Mouse (Mus musculus): ENCODE measurements around the gene Olfr54.
A peak's percentile ranks its signal among the peaks of the same experiment; 100 is the strongest.
"Not testable (repeated sequence)": the region's sequence is repeated elsewhere in the genome, so short reads cannot be mapped to it uniquely, and the experiment has no call there.

The Olfr54 gene

GRCm38 (mm10) chr11:51013936-51014335 is at the start of gene Olfr54:
Gene Olfr54 (plus strand): TSS chr11:51014236.
- DNase-seq, result no peak

DNA sequence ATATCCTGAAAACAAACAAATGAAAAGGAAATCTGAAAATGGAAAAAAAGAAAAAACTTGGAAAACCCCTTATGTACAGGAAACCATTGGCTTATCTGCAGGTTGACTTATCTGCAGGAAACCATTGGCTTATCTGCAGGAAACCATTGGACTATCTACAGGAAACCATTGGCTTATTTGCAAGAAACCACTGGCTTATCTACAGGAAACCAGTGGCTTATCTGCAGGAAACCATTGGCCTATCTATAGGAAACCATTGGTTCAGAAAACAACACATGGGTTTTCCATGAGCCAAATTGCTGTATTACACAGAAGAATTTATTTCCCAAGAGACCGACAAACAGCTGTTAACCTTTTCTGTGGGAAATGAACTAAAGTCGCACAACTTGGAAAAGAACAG is 49.1 kb upstream of the Olfr54 start:
- no peak for DNase-seq

DNA sequence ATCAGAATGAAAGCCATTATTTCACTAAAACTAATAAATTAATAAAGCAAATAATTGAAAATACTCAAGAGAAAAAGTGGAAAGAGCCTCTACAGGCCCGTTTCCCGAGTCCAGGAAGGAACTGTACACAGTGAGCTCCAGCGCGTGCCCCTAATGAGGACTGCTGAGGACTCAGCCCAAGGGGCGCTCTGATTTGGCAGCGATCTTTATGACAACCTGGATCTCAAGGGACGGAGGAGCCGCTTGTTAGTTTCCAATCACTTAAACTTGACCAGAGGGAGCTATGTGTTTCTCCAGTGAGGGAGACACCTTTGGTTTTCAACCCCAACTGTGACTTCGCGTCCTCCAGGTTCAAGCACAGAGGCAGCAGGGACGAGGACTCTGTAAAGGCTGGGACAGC is 47.8 kb upstream of the Olfr54 start, which contains the start of gene Olfr1378:
TSS of gene Olfr1378 (plus strand) at position 301 of the 400 bp plus-strand sequence.
- no peak for DNase-seq

- DNase-seq, result no peak
Observed at GRCm38 (mm10) chr11:50977216-50977615, 36.8 kb upstream of the Olfr54 start.

- DNase-seq, result no peak
Observed at GRCm38 (mm10) chr11:50981667-50982066, 32.4 kb upstream of the Olfr54 start, which contains the start of gene Olfr1377. Gene Olfr1377 (plus strand): TSS chr11:50981967.

DNA sequence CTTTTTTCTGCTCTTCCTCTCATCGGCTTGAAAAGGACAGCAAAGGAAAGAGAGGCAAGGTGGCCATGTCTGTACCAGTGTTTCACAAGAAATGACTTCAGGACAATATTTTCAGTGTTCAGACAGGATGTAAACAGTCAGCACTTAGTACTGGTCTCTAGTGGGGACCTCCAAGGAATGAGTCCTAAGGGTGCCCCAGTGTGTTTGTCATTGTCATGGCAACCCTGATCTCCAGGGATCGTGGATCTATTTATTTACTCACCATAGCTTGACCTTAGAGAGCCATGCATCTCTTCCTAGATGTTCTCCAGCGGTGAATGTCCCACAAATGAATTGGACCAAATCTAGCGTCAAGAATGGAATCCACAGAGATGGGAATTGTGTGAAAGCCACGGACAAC is 10.7 kb upstream of the Olfr54 start, which contains the start of gene Olfr51:
TSS of gene Olfr51 (plus strand) at position 301 of the 400 bp plus-strand sequence.
- no peak for DNase-seq

- DNase-seq, result no peak
Observed at GRCm38 (mm10) chr11:51011821-51012220, 2.2 kb upstream of the Olfr54 start.

DNA sequence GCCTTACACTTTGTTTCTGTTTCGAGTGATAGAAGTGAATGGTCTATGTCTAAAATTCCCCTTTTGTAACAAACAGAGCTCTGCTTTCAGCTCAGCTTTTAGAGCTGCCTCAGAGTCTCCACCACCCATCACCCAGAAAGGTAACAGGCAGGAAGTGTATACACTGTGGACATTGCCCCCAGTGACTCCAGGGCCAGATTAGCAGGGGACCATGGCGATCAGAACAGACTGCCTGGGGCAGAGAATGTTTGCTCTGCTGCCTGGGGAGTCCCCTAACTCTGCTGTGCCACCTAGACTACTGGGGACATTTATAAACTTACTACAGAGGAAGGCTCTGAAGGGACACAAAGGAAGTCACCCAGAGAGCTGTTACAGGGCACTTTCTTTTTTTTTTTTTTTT is 2.3 kb downstream of the Olfr54 start:
- no peak for DNase-seq

DNA sequence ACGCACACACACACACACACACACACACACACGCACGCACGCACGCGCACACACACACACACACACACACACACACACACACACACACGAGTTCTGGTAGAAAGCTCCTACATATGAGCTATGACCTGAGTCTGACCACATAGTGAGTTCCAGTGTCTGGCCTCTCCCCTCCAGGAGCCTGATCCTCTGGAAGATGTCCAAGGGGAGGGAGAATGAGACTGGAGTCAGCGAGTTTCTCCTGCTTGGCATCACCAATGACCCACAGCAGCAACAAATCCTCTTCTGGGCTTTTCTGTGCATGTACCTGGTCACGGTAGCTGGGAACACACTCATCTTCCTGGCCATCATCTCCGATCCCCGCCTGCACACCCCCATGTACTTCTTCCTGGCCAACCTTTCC is 12.8 kb downstream of the Olfr54 start:
- not testable (repeated sequence) for DNase-seq

GRCm38 (mm10) chr11:51029381-51029780 is 15.3 kb downstream of the Olfr54 start:
- not testable (repeated sequence) for DNase-seq

DNA sequence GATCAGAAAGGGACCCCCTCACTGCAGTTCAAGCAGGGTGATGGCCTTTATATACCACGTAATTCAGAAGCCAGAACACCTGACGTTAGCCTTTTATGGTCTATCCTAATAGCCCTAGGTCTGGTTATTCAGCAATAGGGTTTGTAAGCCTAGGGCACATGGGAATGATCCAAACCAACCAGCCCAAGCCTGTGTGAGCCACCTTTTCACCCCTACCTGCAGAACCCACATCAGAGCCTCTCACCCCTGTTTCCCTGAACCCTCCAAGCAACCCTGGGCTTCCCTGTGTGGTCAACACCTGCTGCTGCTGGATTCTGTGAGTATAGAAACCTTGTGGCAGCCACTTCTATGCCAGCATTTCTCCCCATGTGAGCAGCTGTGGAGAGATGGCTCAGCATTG is 16.2 kb downstream of the Olfr54 start:
- DNase-seq, result no peak

- no peak for DNase-seq
Observed at GRCm38 (mm10) chr11:51032851-51033250, 18.8 kb downstream of the Olfr54 start.

- DNase-seq, result not testable (repeated sequence)
Observed at GRCm38 (mm10) chr11:51034141-51034540, 20.1 kb downstream of the Olfr54 start.

GRCm38 (mm10) chr11:51035951-51036350 is 21.9 kb downstream of the Olfr54 start:
- no peak for DNase-seq

DNA sequence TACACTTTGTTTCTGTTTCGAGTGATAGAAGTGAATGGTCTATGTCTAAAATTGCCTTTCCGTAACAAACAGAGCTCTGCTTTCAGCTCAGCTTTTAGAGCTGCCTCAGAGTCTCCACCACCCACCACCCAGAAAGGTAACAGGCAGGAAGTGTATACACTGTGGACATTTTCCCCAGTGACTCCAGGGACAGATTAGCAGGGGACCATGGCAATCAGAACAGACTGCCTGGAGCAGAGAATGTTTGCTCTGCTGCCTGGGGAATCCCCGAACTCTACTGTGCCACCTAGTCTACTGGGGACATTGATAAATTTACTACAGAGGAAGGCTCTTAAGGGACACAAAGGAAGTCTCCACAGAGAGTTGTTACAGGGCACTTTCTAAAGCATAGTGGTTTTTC is 30.7 kb downstream of the Olfr54 start:
- DNase-seq, result not testable (repeated sequence)

- not testable (repeated sequence) for DNase-seq
Observed at GRCm38 (mm10) chr11:51047809-51048208, 33.8 kb downstream of the Olfr54 start, which contains the start of gene Olfr1375. Gene Olfr1375 (plus strand): TSS chr11:51048109.

- no peak for DNase-seq
Observed at GRCm38 (mm10) chr11:51051678-51052077, 37.6 kb downstream of the Olfr54 start.

DNA sequence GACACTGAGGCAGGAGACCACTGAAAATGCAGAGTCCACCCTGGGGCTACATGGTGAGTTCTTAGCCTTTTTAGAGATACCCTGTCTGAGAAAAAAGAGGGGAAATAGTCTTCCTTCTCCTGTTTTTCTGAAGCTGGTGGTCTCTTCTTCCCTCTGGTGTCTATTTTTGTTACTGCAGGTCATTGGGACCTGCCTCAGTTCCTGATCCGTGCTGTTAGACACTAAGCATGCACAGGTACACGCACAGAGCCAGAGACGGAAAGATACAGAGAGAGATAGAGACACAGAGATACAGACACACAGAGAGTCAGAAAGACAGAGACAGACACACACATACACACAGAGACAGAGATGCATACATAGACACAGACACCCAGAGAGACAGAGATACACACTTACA is 39.2 kb downstream of the Olfr54 start:
- no peak for DNase-seq

GRCm38 (mm10) chr11:51059151-51059571 is 45.1 kb downstream of the Olfr54 start, which contains the start of gene Zfp354a:
Gene Zfp354a (plus strand): TSS chr11:51059257.
- DNase-seq, result peak; percentile 70

DNA sequence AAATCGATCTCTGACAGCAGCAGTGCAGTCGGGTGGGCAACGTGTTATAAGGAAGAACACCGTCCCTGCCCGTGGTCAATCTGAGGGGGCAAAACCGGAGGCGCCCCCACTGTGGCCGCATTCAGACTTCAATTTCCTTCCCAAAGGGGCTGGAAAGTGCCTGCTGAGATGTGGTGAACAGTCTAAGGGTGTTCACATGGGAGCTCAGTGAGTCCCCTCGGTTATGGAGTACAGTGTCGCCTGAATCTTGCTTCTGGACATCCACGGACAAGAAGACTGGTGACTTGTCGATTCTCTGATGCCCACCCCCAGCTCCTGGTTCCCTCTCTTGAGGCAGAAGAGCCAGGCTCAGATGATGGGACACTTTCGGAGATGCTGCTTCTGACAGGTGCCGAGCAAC is 45.6 kb downstream of the Olfr54 start:
- DNase-seq, result no peak

GRCm38 (mm10) chr11:51060981-51061380 is 46.9 kb downstream of the Olfr54 start:
- no peak for DNase-seq

- DNase-seq, result no peak
Observed at GRCm38 (mm10) chr11:51063276-51063675, 49.2 kb downstream of the Olfr54 start.

DNA sequence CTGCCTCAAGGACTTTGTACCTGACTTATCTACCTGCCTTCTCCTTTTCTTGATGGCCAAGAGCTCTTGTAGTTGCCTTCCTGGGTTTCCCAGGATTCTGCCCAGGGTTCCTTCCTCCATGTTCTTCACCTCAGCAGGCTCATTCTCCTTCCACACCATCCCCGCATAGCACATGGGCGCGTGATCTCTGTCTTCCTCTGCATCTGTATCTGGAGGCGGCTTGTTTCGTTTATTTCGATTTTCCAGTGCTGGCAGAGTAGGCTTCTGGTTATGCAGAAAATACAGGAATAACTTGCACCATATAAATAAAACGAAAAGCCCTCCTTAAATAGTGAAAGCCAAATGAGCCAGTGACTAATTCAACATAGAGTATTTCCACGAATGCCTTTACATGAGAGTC is 49.8 kb downstream of the Olfr54 start:
- DNase-seq, result no peak

Measured in layer of hippocampus, adult 9-11 months (tissue).